Mouse (Mus musculus) embryo, embryonic 11.5 days (tissue): ENCODE measurements around the gene Tnfaip6.
"Not testable (repeated sequence)": the region's sequence is repeated elsewhere in the genome, so short reads cannot be mapped to it uniquely, and the experiment has no call there.

ENCODE experiments used
- DNase-seq: peaks from one replicate; pipeline ENCODE4 v3.0.0-alpha.2; 2012; ENCODE audit warnings: low read depth, low spot score

Gene Tnfaip6

DNA sequence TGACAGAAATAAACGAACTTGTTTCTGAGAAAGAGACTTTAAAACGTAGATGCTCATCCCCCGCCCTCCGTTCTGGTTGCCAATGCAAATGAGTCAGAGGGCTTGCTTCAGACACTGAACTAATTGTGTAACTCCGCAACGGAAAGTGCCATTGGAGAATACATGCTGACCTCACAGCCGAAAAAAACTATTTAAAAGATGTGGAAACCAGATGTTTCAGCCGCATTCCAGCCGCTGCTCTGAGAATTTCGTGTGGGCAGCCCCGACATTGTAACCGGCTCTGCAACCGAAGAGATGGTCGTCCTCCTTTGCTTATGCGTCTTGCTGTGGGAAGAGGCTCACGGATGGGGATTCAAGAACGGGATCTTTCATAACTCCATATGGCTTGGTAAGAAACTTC is at the start of gene Tnfaip6:
Gene Tnfaip6, plus strand, starts transcription at position 128 of the 400 bp plus-strand sequence.
- DNase-seq, result peak; percentile 64

DNA sequence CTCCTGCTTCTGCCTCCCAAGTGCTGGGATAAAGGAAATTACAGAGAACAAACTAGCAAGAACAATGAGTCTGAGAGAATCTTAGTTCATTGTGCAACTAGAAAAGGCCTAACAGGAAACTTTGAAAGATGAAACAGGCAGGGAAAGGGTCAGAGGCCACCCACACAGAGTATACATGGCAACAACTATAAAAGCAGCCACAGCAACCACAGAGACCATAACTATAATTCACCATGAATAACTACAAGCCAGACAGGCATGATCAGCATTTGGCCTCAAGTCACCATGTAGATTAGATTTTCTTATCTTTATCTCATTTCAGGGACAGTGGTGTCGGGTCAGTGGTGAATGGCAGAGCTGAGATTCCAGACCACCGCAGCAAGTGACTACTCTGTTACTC is 48.2 kb upstream of the Tnfaip6 start:
- DNase-seq, result no peak

DNA sequence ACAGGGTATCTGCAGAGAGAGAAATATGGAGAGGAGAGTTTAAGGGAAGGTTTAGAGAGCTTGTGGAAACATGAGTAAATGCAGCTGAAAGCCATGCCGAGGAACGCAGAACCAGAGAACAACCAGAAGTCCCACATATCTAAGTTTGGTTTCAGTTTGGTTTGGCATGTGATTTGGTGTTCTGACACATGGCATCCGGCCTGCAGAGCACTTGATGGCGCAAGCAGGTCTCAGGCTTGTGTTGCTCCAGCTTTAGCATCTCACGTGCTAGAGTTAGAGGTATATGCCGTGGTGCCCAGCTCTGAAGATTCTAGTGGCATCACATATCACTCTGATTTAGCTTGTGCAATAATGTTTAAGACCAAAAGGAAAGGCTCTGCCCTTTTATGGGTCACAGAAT is 46.4 kb upstream of the Tnfaip6 start:
- no peak for DNase-seq

DNA sequence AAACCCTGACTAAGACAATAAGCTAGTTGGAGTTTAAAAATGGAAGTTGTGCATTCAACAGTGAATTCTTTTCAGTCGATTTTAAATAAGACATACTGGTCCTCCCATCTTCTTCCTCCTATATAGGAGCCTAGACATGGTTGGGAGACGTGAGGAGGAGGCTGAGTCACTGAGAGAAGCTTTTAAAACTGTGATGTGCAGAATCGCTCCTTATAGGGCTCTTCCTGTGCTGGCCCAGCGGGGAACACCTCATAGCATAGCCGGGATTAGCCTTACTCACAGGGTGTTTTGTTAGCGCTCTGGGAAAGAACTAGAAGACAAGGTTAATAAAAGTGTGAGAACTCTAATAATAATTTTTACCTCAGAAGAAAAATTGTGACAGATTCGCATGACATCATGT is 37.8 kb upstream of the Tnfaip6 start:
- DNase-seq, result no peak

DNA sequence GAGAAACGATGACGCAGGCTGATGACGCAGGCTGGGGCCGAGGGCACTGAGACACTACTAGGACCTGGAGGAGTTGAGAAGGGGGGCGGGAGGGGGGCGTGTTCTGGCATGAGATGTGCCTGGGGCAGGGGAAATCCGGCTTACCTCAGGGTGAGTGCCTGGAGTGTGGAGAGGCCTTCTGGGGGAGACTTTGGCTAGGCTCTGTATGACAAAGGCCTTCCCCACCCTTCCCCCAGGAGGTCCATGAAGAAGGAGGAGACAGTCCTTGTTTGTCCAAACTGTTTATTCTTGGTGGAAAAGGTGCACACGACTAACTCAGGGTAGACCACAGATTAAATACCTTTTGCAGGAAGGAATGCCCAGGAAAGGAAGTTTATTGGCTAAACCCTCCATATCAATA is 36.3 kb upstream of the Tnfaip6 start:
- DNase-seq, result no peak

DNA sequence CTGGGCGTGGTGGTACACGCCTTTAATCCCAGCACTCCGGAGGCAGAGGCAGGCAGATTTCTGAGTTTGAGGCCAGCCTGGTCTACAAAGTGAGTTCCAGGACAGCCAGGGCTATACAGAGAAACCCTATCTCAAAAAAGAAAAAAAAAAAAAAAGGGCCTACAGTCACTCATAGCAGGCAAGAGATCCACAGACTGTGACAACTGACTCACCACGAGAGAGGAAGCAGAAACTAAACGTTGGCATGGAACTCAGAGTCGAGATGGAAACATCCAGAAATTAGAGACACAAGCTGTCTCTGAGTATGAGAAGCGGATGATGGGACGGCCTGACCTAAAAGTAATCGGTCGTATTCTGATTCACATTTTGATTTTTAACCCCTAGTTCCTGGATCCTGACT is 35.5 kb upstream of the Tnfaip6 start:
- not testable (repeated sequence) for DNase-seq

DNA sequence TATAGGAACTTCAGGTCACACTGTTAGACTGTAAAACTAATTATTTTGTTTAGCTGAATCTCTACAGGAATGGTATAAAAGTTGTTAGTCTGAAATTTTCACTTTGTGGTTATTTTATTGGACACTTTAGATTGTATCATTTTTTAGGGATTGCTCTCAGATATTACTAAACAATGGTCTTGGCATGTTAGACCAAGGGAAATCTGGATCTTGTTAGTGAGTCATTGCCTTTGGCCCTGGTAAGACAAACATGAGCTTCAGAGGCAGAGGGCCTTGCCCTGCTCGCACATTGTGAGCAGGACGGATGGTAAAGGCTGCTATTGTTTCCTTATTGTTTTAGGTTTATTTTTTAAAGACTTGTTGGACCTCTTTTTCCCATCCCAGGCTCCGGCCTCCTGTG is 31.4 kb upstream of the Tnfaip6 start:
- DNase-seq, result no peak

DNA sequence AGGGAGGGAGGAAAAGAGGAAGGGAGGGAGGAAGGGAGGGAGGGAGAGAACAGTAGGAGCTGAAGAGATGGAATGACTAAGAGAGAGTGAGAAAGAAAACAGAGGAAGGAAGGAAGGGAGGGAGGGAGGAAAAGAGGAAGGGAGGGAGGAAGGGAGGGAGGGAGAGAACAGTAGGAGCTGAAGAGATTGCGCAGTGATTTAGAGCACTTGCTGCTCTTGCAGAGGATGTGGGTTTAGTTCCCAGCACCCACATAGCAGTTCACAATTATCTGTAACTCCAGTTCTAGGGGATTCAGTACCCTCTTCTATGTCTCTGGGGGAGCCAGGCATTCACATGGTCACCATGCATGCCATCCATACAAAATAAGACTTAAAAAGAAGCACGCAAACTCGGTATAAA is 26.0 kb upstream of the Tnfaip6 start:
- DNase-seq, result not testable (repeated sequence)

DNA sequence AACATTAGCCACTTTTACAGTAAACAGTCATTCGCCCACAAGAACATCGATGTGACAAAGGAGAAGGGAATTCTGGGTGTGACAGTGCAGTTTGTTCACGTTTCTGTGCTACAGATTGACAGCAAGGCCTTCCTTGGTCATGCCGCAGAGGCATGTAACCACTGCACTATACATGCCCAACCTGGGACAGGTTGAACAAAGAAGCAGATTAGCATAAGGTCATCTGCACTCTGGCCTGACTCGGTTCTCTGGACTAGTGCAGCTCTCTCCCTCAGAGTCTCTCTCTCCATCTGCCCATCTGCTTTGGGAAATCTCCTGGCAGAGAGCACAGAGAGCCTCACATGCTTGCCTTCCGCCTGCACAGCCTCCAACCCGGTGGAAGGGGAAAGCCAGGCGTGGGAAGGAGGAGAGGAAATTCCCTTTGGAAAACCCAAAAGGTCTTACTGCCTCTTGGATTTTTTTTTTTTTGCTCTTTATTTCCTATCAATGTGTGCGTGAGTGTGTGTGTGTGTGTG is 24.4 kb upstream of the Tnfaip6 start:
- no peak for DNase-seq

DNA sequence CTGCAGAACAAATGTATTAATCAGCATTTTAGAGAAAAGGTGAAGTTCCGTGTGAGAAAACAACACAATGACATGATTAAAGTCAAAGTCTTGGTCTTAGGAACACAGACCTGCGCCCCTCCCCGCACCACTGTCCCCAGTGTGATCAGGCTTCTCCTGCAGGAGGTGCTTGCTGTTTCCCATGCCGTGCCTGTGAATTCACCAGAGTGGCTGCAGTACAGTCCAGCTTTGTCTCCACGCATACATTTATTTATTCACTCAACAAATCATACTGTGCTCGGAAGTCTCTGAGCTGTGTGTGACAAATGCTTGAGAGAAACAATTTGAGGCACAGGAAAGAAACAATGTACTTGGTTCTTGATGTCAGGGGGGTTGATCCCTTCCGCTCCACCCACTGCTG is 21.4 kb upstream of the Tnfaip6 start:
- no peak for DNase-seq

DNA sequence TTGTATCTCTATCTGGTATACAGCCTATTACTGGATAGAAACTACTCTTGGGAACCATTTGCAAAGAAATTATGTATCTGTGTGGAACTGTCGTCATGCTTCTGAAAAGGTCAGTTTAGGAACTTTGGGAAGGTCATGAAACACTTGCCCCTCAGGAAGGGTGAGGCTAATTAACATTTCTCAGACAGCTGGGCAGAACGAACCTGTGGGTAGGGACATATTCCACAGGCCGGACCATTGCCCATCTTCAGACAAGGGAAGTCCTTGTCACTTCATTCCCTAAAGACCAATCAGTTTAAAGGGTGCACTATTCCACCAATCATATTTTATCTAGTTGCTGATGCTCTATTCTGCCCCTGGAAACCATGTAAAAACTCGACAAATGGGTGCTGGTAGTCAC is 10.7 kb upstream of the Tnfaip6 start:
- no peak for DNase-seq

DNA sequence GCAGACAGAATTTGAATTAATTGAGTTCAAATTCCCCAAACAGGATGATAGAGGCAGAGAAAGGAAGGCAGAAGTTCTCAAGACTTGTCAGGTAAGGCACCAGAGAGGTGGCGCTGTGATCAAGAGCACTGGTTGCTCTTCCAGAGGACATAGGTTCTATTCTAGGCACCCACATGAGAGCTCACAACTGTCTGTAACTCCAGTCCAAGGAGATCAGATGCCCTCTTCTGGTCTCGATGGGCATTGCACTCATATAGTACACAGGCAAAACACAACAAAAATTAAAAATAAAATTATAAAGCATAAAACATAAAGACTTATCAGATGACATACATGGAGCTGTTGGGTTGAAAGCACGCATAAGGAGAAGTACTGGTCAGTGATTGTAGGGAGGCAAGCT is 8.4 kb upstream of the Tnfaip6 start:
- no peak for DNase-seq

DNA sequence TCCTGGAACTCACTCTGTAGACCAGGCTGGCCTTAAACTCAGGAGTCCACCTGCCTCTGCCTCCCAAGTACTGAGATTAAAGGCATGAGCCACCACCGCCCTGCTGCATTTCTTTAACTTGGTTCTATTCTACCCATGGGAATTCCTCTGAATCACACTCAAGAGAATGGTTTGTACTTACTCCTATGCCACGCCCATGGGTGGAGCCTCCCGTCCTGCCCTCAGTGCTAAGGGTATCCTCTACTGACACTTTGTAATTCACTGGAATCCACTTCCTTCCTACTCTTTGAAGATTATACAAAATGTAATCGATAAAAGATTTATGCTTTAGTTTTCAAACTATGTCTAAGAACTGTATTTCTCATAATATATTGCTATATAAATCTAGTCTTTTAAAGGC is 6.3 kb upstream of the Tnfaip6 start:
- no peak for DNase-seq

DNA sequence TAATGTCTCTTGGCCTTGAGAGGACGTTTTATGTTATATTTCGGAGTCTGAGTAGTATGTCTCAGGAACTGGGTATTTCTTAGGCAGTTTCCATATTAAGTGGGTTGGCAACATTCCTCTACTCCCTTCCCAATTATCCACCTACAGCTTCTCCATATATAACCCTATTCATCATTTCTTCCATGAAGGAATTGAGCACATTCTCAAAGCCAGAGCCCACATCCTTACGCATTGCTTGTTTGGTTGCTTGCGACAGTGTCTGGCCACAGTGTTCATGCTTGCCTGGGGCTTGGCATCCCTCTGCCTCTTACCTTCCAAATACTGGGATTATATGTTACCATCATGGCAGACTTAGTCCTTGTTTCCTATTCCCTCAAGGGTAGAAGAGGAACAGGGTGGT is 3.2 kb upstream of the Tnfaip6 start:
- no peak for DNase-seq

DNA sequence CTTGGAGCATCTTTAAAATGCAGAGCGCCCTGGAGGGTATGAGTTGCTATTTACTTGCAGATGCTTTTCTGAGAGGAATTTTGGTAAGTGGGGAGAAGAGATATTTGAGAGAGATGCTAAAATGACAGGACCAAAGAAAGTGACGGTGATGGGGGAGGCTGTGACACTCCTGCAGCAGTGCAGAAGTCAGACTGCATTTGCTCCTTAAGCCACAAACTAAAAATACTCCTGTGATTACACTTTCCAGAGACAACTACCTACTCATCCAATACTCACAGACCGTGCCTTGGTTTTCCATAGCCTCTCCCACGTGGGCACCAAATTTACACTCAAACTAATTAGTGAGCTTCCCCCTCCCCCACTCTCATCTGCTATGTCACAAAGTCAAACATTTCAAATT is 2.7 kb upstream of the Tnfaip6 start:
- DNase-seq, result no peak

DNA sequence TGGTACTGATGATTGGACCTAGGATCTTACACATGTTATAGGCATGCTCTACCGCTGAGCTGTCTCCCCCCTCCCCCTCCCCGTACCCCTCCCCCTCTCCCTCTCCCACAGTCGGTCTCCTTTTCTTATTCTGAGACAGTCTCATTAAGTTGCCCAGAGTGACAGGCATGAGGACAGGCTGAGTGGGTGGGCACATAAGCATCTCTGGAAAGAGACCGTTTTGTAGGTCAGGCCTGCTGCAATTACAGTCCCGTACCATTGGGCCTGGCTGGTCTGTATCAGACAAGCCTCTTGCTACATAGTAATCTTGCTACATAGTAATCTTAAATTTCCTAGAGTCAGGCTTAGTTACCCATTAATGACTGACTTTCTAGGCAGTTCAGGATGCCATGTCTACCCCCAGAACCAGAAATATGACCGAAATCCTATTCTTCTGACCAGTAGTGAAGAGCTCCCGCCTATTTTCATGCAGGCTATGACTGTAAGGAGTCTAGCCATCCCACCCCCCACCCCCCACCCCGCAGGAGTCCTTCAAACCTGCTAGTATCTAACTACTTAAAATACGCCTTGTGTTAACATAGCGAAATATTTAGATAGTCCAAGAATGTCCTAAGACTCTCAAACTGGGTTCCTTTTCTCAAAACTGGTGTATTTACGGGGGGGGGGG is 747 bp upstream of the Tnfaip6 start:
- no peak for DNase-seq

DNA sequence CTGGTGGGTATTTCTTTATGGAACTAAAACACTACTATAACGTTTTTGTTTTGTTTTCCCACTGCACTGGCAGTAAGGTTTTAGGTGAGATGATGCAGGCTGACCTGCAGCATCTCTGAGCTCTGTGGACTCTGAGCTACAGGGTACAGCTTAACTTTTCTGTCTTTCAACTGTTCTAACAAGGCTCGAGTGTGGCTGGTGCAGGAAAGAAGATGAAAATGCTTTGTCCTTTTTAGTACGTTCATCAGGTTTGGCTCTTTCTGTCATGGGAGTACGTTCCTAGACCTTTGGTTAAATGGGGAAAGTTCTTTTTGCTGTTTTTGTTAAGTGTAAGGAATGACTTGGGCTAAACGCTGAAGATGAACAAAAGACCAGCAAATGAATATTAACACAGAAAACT is 749 bp downstream of the Tnfaip6 start:
- DNase-seq, result no peak

DNA sequence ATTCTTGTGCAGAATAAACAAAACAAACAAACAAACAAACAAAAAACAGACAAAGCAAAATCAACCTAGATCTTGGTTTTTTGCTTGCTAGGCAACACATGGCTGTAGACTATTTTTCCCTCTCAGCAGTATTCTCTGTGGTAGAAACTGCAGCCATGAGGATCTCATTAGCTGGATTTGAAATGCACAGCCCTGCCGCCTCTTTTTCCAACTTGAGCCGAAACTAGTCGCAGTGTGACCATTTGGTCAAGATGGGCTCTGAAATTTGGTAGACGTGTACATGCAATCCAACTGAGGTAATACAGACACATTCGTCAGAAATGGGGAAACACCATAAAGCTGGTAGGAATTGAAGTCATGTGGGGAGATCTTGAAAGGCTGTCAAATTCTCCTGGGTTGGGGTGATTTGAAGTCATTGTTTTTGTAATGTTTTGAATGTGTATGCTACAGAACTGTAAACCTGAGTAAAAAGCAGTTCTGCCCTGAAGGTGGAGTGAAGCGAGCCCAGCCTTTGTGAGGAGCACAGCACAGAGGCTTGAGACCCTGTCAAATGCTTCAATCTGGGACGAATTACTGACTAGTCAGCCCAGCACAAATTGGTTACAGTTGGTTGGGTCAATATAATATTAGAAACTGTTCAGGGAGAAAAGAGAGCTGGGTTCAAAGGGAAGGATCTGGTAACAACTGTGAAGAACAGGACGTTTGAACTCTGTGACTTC is 1.4 kb downstream of the Tnfaip6 start:
- no peak for DNase-seq

DNA sequence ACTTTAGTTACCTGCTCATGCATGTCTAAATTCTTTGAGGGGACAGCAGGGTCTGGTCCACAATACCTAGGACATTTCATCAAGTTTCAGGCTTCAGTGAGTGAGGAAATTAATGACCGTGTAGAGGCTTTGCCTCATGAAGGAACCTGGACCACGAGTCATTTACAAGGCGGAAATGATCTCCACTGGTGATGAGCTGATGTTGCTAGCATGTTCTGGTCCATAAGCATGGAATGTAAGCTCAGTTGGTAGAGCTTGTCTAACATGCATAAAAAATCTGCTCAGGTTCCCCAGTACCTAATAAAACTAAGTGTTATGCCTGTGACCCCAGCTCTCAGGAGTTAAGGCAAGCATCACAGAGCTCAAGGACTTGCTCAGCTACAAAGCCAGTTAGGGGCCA is 4.3 kb downstream of the Tnfaip6 start:
- DNase-seq, result no peak

DNA sequence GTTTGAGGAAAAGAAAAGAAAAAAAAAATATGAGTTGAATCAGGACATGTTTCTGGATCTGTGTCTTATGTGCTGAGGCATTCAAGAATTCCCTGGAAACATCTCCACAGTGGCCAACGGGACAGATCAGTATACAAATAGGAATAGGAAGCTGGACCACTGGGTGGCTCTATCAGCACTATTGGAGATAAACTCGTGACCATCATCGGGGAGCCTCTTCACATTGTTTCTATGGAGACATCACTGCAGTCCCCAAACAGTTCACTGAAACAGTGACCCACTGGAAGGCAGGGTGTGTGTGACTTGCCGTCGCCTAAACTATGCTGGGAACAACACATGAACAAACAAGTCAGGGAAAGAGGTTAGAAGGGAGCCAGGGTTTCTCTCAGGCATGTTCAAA is 4.9 kb downstream of the Tnfaip6 start:
- no peak for DNase-seq

DNA sequence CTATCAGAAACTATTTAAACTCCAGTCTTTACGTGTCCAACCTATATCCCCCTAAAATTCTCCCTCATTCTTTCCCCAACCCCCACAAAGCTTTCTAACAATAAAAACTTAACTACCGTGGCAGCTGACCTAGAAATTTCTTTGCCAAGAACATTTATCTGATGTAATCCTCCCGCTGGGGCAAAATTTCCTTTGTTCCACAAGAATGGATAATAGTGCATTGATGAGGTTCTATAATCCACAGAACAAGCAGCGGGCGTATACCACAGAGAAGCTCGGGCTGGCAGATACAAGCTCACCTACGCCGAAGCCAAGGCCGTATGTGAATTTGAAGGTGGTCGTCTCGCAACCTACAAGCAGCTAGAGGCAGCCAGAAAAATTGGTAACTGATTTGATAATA is 5.7 kb downstream of the Tnfaip6 start:
- no peak for DNase-seq

DNA sequence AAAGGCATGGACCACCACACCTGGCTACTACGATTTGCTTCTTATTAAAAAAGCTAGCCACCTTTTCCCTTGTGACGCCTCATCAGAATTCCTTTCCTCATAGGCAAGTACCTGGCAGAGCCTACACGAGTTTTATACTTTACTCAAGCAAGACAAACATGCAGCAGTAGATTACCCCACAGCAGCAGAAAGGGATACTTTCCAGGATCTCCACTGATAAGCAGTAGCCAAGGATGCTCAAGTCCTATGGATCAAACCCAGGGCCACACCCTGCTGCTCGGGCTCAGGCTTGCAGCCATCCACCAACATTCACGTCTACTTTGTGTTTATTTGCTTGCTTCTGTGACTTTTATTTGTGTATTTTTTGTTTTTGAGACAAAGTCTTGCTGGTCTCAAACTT is 8.2 kb downstream of the Tnfaip6 start:
- DNase-seq, result no peak

DNA sequence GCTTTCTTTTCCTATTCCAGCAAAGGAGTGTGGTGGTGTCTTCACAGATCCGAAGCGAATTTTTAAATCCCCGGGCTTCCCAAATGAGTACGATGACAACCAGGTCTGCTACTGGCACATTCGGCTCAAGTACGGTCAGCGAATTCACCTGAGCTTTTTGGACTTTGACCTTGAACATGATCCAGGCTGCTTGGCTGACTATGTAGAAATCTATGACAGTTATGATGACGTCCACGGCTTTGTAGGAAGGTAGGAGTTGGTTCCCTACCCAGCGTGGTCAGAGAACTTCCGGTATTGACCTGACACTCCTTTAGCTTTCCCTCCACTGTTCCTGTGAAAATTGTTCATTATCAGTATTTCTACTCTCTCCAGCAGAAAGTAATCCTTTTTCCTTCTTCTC is 13.0 kb downstream of the Tnfaip6 start:
- DNase-seq, result no peak
